Mouse (Mus musculus): Measurements from ENCODE around the gene Kif16b. TPM values are rescaled to one million over a fixed set of nuclear protein-coding genes. Genes with fewer than 3 reads are reported as not detected.

Gene Kif16b
- total and polyA plus RNA-seq, 2 experiments from 2014 or later: 2.7 to 11.5 TPM

GRCm38 (mm10) chr2:142879257-142879818, 22.0 kb downstream of the Kif16b start:
- H3K27me3 ChIP-seq (ENCODE audit: insufficient read depth, low read length): no peaks in the 10 kb centered on the region
- no peak overlapping the region for H3K9ac ChIP-seq (replicated peaks; ENCODE audit: low read length, poor library complexity, severe bottlenecking)
- DNase-seq (ENCODE audit: low spot score) (no peak), ATAC-seq (ENCODE audit: low FRiP score) (no peak)
- no peak overlapping the region for H3K4me2 ChIP-seq (ENCODE audit: low read depth, low read length, poor library complexity, severe bottlenecking)
- TF ChIP-seq CTCF (IDR thresholded peaks at IDR 0.05): no peak
- H3K4me1 ChIP-seq (ENCODE audit: insufficient read depth, low read length): no peaks in the 10 kb centered on the region
- no peak overlapping the region for H3K27ac ChIP-seq (ENCODE audit: low read depth, low read length)
- H3K9me3 ChIP-seq (ENCODE audit: low read length): no peaks in the 10 kb centered on the region
- 74% methylated on average over 8 of the region's 8 CpGs for whole genome bisulfite sequencing
- H3K4me3 ChIP-seq (ENCODE audit: low read depth, low read length): no peak overlapping the region
- H3K36me3 ChIP-seq (ENCODE audit: insufficient read depth, low read length): no peaks in the 10 kb centered on the region

- WGBS: 75% methylated on average over 2 of the region's 2 CpGs
- Histone ChIP-seq H3K4me2 (ENCODE audit: low read depth, low read length, poor library complexity, severe bottlenecking) (no peak overlapping the region), H3K9me3 (ENCODE audit: low read length) (no peaks in the 10 kb centered on the region), H3K4me1 (ENCODE audit: insufficient read depth, low read length) (no peaks in the 10 kb centered on the region), H3K27me3 (ENCODE audit: insufficient read depth, low read length) (no peaks in the 10 kb centered on the region), H3K4me3 (ENCODE audit: low read depth, low read length) (no peak overlapping the region), H3K9ac (replicated peaks; ENCODE audit: low read length, poor library complexity, severe bottlenecking) (no peak overlapping the region), H3K27ac (ENCODE audit: low read depth, low read length) (no peak overlapping the region), H3K36me3 (ENCODE audit: insufficient read depth, low read length) (no peaks in the 10 kb centered on the region)
- ATAC-seq (ENCODE audit: low FRiP score) (no peak), DNase-seq (ENCODE audit: low spot score) (no peak)
- no peak for TF ChIP-seq CTCF (IDR thresholded peaks at IDR 0.05)
These were observed 24.7 kb downstream of the Kif16b start for GRCm38 (mm10) chr2:142876636-142877035.

GRCm38 (mm10) chr2:142875936-142876335, 25.4 kb downstream of the Kif16b start:
- no peak for DNase-seq (ENCODE audit: low spot score)
- TF ChIP-seq CTCF (IDR thresholded peaks at IDR 0.05): no peak

GRCm38 (mm10) chr2:142874562-142874961, 26.8 kb downstream of the Kif16b start:
- H3K4me3 ChIP-seq (ENCODE audit: low read depth, low read length): no peak overlapping the region
- WGBS: 84% methylated on average over 2 of the region's 2 CpGs
- H3K36me3 ChIP-seq (ENCODE audit: insufficient read depth, low read length): no peaks in the 10 kb centered on the region
- no peaks in the 10 kb centered on the region for H3K27me3 ChIP-seq (ENCODE audit: insufficient read depth, low read length)
- no peak overlapping the region for H3K9ac ChIP-seq (replicated peaks; ENCODE audit: low read length, poor library complexity, severe bottlenecking)
- DNase-seq (ENCODE audit: low spot score) (no peak), ATAC-seq (ENCODE audit: low FRiP score) (no peak)
- no peak overlapping the region for H3K4me2 ChIP-seq (ENCODE audit: low read depth, low read length, poor library complexity, severe bottlenecking)
- no peaks in the 10 kb centered on the region for H3K9me3 ChIP-seq (ENCODE audit: low read length)
- H3K4me1 ChIP-seq (ENCODE audit: insufficient read depth, low read length): no peaks in the 10 kb centered on the region
- H3K27ac ChIP-seq (ENCODE audit: low read depth, low read length): no peak overlapping the region
- TF ChIP-seq CTCF (IDR thresholded peaks at IDR 0.05): no peak

More at GRCm38 (mm10) chr2:142875936-142876335, 25.4 kb downstream of the Kif16b start:
- Histone ChIP-seq H3K36me3 (ENCODE audit: insufficient read depth, low read length) (no peaks in the 10 kb centered on the region), H3K9ac (replicated peaks; ENCODE audit: low read length, poor library complexity, severe bottlenecking) (no peak overlapping the region), H3K27me3 (ENCODE audit: insufficient read depth, low read length) (no peaks in the 10 kb centered on the region), H3K4me2 (ENCODE audit: low read depth, low read length, poor library complexity, severe bottlenecking) (no peak overlapping the region), H3K9me3 (ENCODE audit: low read length) (no peaks in the 10 kb centered on the region), H3K27ac (ENCODE audit: low read depth, low read length) (no peak overlapping the region), H3K4me1 (ENCODE audit: insufficient read depth, low read length) (no peaks in the 10 kb centered on the region), H3K4me3 (ENCODE audit: low read depth, low read length) (no peak overlapping the region)
- ATAC-seq (ENCODE audit: low FRiP score): no peak
- WGBS: 65% methylated on average over 4 of the region's 4 CpGs

- H3K4me2 ChIP-seq (ENCODE audit: low read depth, low read length, poor library complexity, severe bottlenecking): no peak overlapping the region
- H3K9ac ChIP-seq (replicated peaks; ENCODE audit: low read length, poor library complexity, severe bottlenecking): no peak overlapping the region
- no peaks in the 10 kb centered on the region for H3K27me3 ChIP-seq (ENCODE audit: insufficient read depth, low read length)
- DNase-seq (ENCODE audit: low spot score) (no peak), ATAC-seq (ENCODE audit: low FRiP score) (no peak)
- no peaks in the 10 kb centered on the region for H3K9me3 ChIP-seq (ENCODE audit: low read length)
- H3K36me3 ChIP-seq (ENCODE audit: insufficient read depth, low read length): no peaks in the 10 kb centered on the region
- no peaks in the 10 kb centered on the region for H3K4me1 ChIP-seq (ENCODE audit: insufficient read depth, low read length)
- H3K27ac ChIP-seq (ENCODE audit: low read depth, low read length): no peak overlapping the region
- no peak overlapping the region for H3K4me3 ChIP-seq (ENCODE audit: low read depth, low read length)
- TF ChIP-seq CTCF (IDR thresholded peaks at IDR 0.05): no peak
- WGBS: 94% methylated on average over 8 of the region's 8 CpGs
These were observed 31.3 kb downstream of the Kif16b start for GRCm38 (mm10) chr2:142870055-142870454.

- no peak for TF ChIP-seq CTCF (IDR thresholded peaks at IDR 0.05)
- 87% methylated on average over 2 of the region's 2 CpGs for WGBS
- no peak overlapping the region for H3K27ac ChIP-seq (ENCODE audit: low read depth, low read length)
These were observed 33.9 kb downstream of the Kif16b start for GRCm38 (mm10) chr2:142867481-142867880.

More at GRCm38 (mm10) chr2:142867481-142867880, 33.9 kb downstream of the Kif16b start:
- no peaks in the 10 kb centered on the region for H3K4me1 ChIP-seq (ENCODE audit: insufficient read depth, low read length)
- ATAC-seq (ENCODE audit: low FRiP score) (no peak), DNase-seq (ENCODE audit: low spot score) (no peak)
- H3K4me2 ChIP-seq (ENCODE audit: low read depth, low read length, poor library complexity, severe bottlenecking): no peak overlapping the region
- no peaks in the 10 kb centered on the region for H3K36me3 ChIP-seq (ENCODE audit: insufficient read depth, low read length)
- no peak overlapping the region for H3K4me3 ChIP-seq (ENCODE audit: low read depth, low read length)
- H3K27me3 ChIP-seq (ENCODE audit: insufficient read depth, low read length): no peaks in the 10 kb centered on the region
- H3K9ac ChIP-seq (replicated peaks; ENCODE audit: low read length, poor library complexity, severe bottlenecking): no peak overlapping the region
- no peaks in the 10 kb centered on the region for H3K9me3 ChIP-seq (ENCODE audit: low read length)

Measured in midbrain, postnatal 0 days (tissue).